Mouse (Mus musculus): ENCODE measurements around the gene Dgke.

DNA sequence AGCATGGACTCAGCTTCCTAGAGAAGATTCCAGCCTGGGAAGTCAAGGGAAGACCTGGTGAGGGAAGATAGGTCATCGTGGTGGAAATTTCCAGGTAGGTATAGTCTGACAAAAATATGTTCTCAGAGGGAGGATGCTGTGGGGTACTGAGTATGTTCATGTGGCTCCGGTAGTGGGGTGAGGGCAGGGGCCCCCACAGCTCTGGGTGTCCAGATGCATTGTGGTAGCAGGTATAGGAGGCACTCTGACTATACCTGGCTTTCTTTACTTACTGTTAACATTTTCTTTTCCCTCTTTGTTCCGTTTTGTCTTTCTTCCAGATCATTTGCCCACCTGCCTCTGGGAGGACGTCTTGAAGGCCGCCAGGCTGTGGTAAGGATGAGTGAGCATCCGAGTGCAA lies 524 bp downstream of the Dgke start:
- TF ChIP-seq CTCF (IDR thresholded peaks at IDR 0.05; ENCODE audit: low read depth) (no peak), EP300 (IDR thresholded peaks at IDR 0.05; ENCODE audit: low read depth) (no peak)
